Mouse (Mus musculus): ENCODE measurements around the gene Ranbp3. TPM values are rescaled to one million over a fixed set of nuclear protein-coding genes. Genes with fewer than 3 reads are reported as not detected.

The Ranbp3 gene
- polyA plus RNA-seq, 1 experiment, result 98.4 TPM

GRCm38 (mm10) chr17:56715360-56715759 lies 42.3 kb downstream of the Ranbp3 start:
- Histone ChIP-seq H3K27ac (ENCODE audit: control insufficient read depth, insufficient read depth, low read depth, low read length) (no peak overlapping the region), H3K27me3 (ENCODE audit: control insufficient read depth, insufficient read depth, low read length) (no peaks in the 10 kb centered on the region), H3K4me1 (ENCODE audit: control insufficient read depth, insufficient read depth, low read length) (peaks cover 14% of the 10 kb centered on the region), H3K36me3 (ENCODE audit: control insufficient read depth, insufficient read depth, low read length) (no peaks in the 10 kb centered on the region; the same call in 1 of the 2 replicates), H3K4me3 (ENCODE audit: control insufficient read depth, low read depth, low read length) (no peak overlapping the region)
- TF ChIP-seq POLR2A (IDR thresholded peaks at IDR 0.05; ENCODE audit: control insufficient read depth, low read depth, low read length), result no peak
- no peak for TF ChIP-seq CTCF (IDR thresholded peaks at IDR 0.05; ENCODE audit: control insufficient read depth, insufficient read depth, insufficient replicate concordance, low read depth, low read length)

DNA sequence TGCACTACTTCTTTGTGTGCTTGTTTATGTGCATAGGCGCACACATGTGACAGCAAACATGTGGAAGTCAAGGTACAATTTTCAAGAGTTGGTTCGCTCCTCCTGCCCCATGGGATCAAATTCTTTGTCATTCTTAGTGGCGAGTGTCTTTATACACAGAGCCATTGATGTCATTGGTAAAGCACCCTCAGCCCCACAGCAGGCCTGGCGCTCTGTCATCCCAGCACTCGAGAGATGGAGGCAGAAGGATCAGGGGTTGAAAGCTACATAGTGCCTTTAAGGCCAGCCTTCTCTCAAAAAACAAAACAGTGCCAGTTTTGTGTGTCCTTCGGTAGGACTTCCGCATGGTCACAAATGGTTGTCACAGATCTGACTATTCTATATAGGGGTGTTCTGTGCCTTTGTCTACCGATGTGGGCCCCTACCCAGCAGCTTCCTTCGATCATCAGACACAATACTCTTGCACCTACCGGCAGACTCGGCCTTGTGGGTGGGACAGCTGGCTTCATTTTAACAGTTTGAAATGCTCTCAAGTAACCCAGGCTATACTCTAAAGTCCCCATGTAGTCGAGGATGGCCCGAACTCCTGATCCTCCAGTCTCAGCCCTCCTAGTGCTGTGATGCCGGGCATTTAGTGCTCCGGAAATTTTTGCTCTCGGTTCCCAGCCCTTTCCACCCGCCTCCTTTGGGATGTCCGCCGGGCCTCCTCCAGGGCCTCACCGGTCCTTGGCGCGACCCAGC lies 43.0 kb downstream of the Ranbp3 start:
- Histone ChIP-seq H3K4me1 (ENCODE audit: control insufficient read depth, insufficient read depth, low read length) (peaks cover 14% of the 10 kb centered on the region), H3K27me3 (ENCODE audit: control insufficient read depth, insufficient read depth, low read length) (no peaks in the 10 kb centered on the region), H3K4me3 (ENCODE audit: control insufficient read depth, low read depth, low read length) (peak overlapping the region; percentile 83), H3K36me3 (ENCODE audit: control insufficient read depth, insufficient read depth, low read length) (no peaks in the 10 kb centered on the region; the same call in 1 of the 2 replicates), H3K27ac (ENCODE audit: control insufficient read depth, insufficient read depth, low read depth, low read length) (peak overlapping the region; percentile 62)
- no peak for TF ChIP-seq CTCF (IDR thresholded peaks at IDR 0.05; ENCODE audit: control insufficient read depth, insufficient read depth, insufficient replicate concordance, low read depth, low read length)
- no peak for TF ChIP-seq POLR2A (IDR thresholded peaks at IDR 0.05; ENCODE audit: control insufficient read depth, low read depth, low read length)

DNA sequence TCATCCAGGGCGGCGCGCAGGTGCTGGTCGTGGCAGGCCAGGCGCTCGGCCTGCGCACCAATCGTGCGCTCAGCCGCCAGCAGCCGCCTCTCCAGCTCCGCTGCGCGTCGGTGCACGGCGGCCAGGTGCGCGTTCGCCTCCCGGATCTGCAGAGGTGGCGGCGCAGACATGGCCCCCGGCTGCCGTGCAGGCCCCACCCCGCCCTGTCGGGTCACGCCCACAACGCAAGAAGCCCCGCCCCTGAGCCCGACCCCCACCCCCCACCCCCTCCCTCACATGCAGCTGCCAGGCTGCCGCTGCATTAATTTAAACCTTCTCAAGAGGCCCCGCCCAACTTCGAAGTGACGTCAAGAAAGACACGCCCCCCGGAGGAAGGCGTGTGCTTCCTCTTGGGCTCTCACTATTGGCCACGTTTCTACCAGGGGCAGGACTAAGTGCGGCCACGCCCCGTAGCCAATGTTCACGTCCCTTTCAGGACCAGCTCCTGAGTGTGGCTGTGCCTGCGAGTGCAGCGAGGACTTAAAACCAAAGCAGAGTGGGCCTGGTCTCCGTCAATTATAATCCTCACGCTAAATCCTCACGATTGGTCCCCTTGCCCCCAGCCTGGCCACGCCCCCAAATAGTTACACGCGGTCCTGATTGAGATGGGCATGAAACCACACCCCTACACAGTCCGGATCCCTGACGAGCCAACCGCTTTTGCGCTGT lies 43.7 kb downstream of the Ranbp3 start:
- H3K4me3 ChIP-seq (ENCODE audit: control insufficient read depth, low read depth, low read length), result peak overlapping the region; percentile 91
- no peaks in the 10 kb centered on the region for H3K27me3 ChIP-seq (ENCODE audit: control insufficient read depth, insufficient read depth, low read length)
- TF ChIP-seq CTCF (IDR thresholded peaks at IDR 0.05; ENCODE audit: control insufficient read depth, insufficient read depth, insufficient replicate concordance, low read depth, low read length), result no peak; the same call in 1 of the 2 replicates
- peak; percentile 77 for TF ChIP-seq POLR2A (IDR thresholded peaks at IDR 0.05; ENCODE audit: control insufficient read depth, low read depth, low read length)
- H3K27ac ChIP-seq (ENCODE audit: control insufficient read depth, insufficient read depth, low read depth, low read length), result peak overlapping the region; percentile 77
- H3K36me3 ChIP-seq (ENCODE audit: control insufficient read depth, insufficient read depth, low read length), result no peaks in the 10 kb centered on the region; the same call in 1 of the 2 replicates
- peaks cover 14% of the 10 kb centered on the region for H3K4me1 ChIP-seq (ENCODE audit: control insufficient read depth, insufficient read depth, low read length)

GRCm38 (mm10) chr17:56717363-56718058 lies 44.4 kb downstream of the Ranbp3 start, which contains the start of the genes Ndufa11 and Vmac:
Ndufa11 (plus strand) TSS chr17:56717767.
Vmac (minus strand) TSS chr17:56718022.
- H3K4me1 ChIP-seq (ENCODE audit: control insufficient read depth, insufficient read depth, low read length), result peaks cover 14% of the 10 kb centered on the region
- peak within 1 kb of the TSS; percentile 91 for H3K4me3 ChIP-seq (ENCODE audit: control insufficient read depth, low read depth, low read length)
- no peaks in the 10 kb centered on the region for H3K27me3 ChIP-seq (ENCODE audit: control insufficient read depth, insufficient read depth, low read length)
- H3K36me3 ChIP-seq (ENCODE audit: control insufficient read depth, insufficient read depth, low read length), result no peaks in the 10 kb centered on the region; the same call in 1 of the 2 replicates
- H3K27ac ChIP-seq (ENCODE audit: control insufficient read depth, insufficient read depth, low read depth, low read length), result peak within 1 kb of the TSS; percentile 77
- TF ChIP-seq CTCF (IDR thresholded peaks at IDR 0.05; ENCODE audit: control insufficient read depth, insufficient read depth, insufficient replicate concordance, low read depth, low read length), result no peak
- peak; percentile 79 for TF ChIP-seq POLR2A (IDR thresholded peaks at IDR 0.05; ENCODE audit: control insufficient read depth, low read depth, low read length)

DNA sequence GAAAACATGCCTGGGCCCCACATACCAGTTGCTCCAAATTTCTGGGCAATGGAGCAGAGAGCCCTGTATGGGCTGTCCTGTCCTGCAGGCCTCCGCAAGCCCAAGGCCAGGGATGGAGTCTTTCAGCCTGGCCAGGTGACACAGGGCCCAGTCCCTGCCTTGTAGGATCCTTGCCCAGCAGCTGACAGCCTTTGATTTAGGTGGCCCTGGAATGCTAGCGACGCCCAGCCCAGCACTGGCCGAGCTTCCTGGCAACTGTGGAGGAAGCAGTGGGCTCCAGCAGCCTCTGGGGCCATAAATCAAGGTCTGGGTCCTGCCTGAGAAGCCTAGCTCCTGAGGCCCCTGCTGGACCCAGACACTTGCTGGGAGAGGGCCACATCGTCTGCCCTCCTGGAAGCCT lies 49.3 kb downstream of the Ranbp3 start:
- no peaks in the 10 kb centered on the region; the same call in 1 of the 2 replicates for H3K36me3 ChIP-seq (ENCODE audit: control insufficient read depth, insufficient read depth, low read length)
- TF ChIP-seq POLR2A (IDR thresholded peaks at IDR 0.05; ENCODE audit: control insufficient read depth, low read depth, low read length) (no peak), CTCF (IDR thresholded peaks at IDR 0.05; ENCODE audit: control insufficient read depth, insufficient read depth, insufficient replicate concordance, low read depth, low read length) (no peak)
- H3K27ac ChIP-seq (ENCODE audit: control insufficient read depth, insufficient read depth, low read depth, low read length), result no peak overlapping the region
- H3K4me3 ChIP-seq (ENCODE audit: control insufficient read depth, low read depth, low read length), result no peak overlapping the region
- H3K4me1 ChIP-seq (ENCODE audit: control insufficient read depth, insufficient read depth, low read length), result peaks cover 6% of the 10 kb centered on the region
- no peaks in the 10 kb centered on the region for H3K27me3 ChIP-seq (ENCODE audit: control insufficient read depth, insufficient read depth, low read length)

DNA sequence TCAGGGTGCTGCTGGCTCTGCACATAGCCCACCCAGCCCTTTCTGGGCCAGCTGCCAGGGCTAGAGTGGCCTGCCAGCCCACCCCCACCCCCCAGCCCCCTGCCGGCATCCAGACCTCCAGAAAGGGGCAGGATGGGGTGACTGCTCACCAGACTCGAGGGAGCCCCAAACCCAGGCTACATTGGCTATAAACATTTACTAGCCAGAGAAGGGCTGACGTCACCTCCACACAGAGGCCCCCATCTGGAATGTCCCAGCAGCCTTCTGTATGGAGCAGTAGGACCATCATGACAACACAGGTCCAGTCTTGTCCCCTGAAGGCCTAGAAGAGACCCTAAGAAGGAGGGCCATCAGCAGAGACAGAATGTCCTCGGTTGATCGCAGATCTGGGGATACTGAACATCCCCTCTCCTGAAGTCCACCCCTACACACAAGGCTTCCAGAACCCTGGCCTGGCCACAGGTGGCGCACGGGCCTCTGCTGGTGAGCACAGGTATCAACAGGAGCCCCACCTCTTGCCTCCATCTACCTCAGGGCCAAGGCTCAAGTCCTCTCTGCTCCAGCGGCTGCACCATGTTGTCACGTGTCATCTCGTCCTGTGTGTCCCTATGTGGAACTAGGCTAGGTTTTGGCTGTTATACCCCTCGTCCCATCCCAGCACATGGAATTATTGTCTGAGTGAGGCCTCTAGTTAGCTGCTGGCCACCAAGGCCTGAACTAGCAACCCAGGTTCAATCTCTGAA lies 50.5 kb downstream of the Ranbp3 start:
- no peak overlapping the region for H3K27ac ChIP-seq (ENCODE audit: control insufficient read depth, insufficient read depth, low read depth, low read length)
- no peak overlapping the region for H3K4me3 ChIP-seq (ENCODE audit: control insufficient read depth, low read depth, low read length)
- no peak for TF ChIP-seq CTCF (IDR thresholded peaks at IDR 0.05; ENCODE audit: control insufficient read depth, insufficient read depth, insufficient replicate concordance, low read depth, low read length)
- peaks cover 12% of the 10 kb centered on the region for H3K4me1 ChIP-seq (ENCODE audit: control insufficient read depth, insufficient read depth, low read length)
- H3K27me3 ChIP-seq (ENCODE audit: control insufficient read depth, insufficient read depth, low read length), result no peaks in the 10 kb centered on the region
- H3K36me3 ChIP-seq (ENCODE audit: control insufficient read depth, insufficient read depth, low read length), result no peaks in the 10 kb centered on the region; the same call in 1 of the 2 replicates
